Mouse (Mus musculus) heart, embryonic 14.5 days (tissue): ENCODE data around the gene Gap43. TPM values are rescaled to one million over a fixed set of nuclear protein-coding genes. Genes with fewer than 3 reads are reported as not detected.

Experiments
- ATAC-seq: fragments of 200-750 bp; cut with Nextera tagmentation; 2 replicates; pipeline ENCODE4 v1.8.0; 2017; ENCODE audit warnings: low read depth, moderate TSS enrichment; ENCODE audit not compliant: insufficient number of reproducible peaks, insufficient read depth, low FRiP score
- H3K27ac ChIP-seq, 2 experiments: fragments of 200-500 bp in 1 of 2; fragments of 300-500 bp in 1 of 2; sonication (generic) in 1 of 2; replicated peaks in 1 of 2; 2 replicates each; pipeline ENCODE4 v1.5.1; 2012 to 2014; ENCODE audit warnings: low read depth in 2 of 2, low read length in 2 of 2, control low read depth in 1 of 2, mild to moderate bottlenecking in 1 of 2, mixed read lengths in 1 of 2; ENCODE audit not compliant: control insufficient read depth in 1 of 2, insufficient read depth in 1 of 2
- H3K27me3 ChIP-seq: fragments of 300-500 bp; sonication (generic); 2 replicates; pipeline ENCODE4 v1.6.1; 2014; ENCODE audit warnings: mild to moderate bottlenecking, low read length, control low read depth; ENCODE audit not compliant: control insufficient read depth, insufficient read depth
- H3K36me3 ChIP-seq: fragments of 300-500 bp; sonication (generic); 2 replicates; pipeline ENCODE4 v1.6.1; 2014; ENCODE audit warnings: mild to moderate bottlenecking, control low read depth, low read length, mixed read lengths; ENCODE audit not compliant: control insufficient read depth, insufficient read depth
- H3K4me1 ChIP-seq, 2 experiments: fragments of 200-500 bp in 1 of 2; fragments of 300-500 bp in 1 of 2; sonication (generic) in 1 of 2; 2 replicates each; pipeline ENCODE4 v1.6.1; 2012 to 2014; ENCODE audit warnings: low read length in 2 of 2, control low read depth in 1 of 2, mixed read lengths in 1 of 2; ENCODE audit not compliant: control insufficient read depth in 2 of 2, insufficient read depth in 2 of 2
- H3K4me2 ChIP-seq: fragments of 300-500 bp; sonication (generic); 2 replicates; pipeline ENCODE4 v1.6.1; 2014; ENCODE audit warnings: mild to moderate bottlenecking, low read length
- H3K4me3 ChIP-seq, 2 experiments: fragments of 200-500 bp in 1 of 2; fragments of 300-500 bp in 1 of 2; sonication (generic) in 1 of 2; 2 replicates each; pipeline ENCODE4 v1.5.1; 2012 to 2014; ENCODE audit warnings: low read length in 2 of 2, mild to moderate bottlenecking in 2 of 2, control low read depth in 1 of 2, low read depth in 1 of 2, moderate library complexity in 1 of 2; ENCODE audit not compliant: control insufficient read depth in 1 of 2, insufficient read depth in 1 of 2
- H3K9ac ChIP-seq: fragments of 300-500 bp; sonication (generic); 2 replicates; pipeline ENCODE4 v1.6.1; 2014; ENCODE audit warnings: mild to moderate bottlenecking, low read length
- H3K9me3 ChIP-seq: fragments of 300-500 bp; sonication (generic); 2 replicates; pipeline ENCODE4 v1.6.1; 2016; ENCODE audit warnings: low read length, control low read depth; ENCODE audit not compliant: control insufficient read depth
- WGBS: fragments of 180-500 bp; shearing (Covaris S2); extraction: QIAGEN DNeasy Blood & Tissue Kit; methylation state at CpG from one replicate; pipeline ENCODE4 v1.1.7; 2014; 5-methylcytosine and 5-hydroxymethylcytosine counted together
- polyA plus RNA-seq: library from polyadenylated mRNA; unstranded; fragments of >200 nt; fragmentation: Nextera tagmentation; extraction: Ambion mirVana; gene quantifications from 2 replicates; pipeline ENCODE4 v1.2.1, GENCODE M21; 2014

Gene Gap43
- 20.6 and 27.8 TPM in 2 replicates for polyA plus RNA-seq

DNA sequence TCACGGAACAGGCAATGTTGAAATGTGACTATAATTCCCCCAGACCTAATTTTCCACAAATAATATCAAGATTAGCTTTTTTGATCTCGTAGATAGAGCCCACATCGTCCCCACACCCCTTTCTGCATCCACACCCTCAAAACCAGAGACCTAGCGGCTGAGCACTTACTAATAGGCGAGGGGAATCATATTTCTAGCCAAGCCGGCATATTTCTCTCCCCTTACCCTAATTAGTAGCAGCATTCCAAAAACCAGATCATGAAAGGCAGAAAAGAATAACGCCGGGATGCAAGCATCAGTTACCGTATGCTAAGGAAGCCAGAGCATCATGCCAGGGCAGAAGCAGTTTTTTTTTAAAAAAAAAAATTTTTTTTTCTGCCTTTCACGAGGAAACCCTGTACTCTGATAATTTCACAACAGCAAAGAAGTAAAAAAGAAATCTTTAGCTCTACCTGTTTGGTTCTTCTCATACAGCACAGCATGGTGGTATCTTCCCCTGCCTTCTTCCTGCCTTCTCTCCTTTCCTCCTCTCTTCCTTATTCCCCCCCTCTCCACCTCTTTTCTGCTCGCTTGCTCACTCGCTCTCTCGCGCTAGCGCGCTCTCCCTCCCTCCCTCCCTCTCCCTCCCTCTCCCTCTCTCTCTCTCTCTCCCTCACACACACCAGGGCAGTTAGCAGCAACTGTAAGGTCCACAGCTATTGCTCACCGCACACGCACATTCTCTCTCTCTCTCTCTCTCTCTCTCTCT is at the start of gene Gap43:
Gap43 (minus strand) TSS at position 631 of the 748 bp plus-strand sequence.
- peak within 1 kb of the TSS; percentile 69 for H3K4me2 ChIP-seq
- H3K9me3 ChIP-seq = no peaks in the 10 kb centered on the region
- WGBS = 1% methylated on average over 18 of the region's 18 CpGs
- no peaks in the 10 kb centered on the region for H3K27me3 ChIP-seq
- H3K27ac ChIP-seq = no peak within 1 kb of the TSS; a peak in 1 of 4 replicates
- peaks cover 2 to 6% of the 10 kb centered on the region in 2 experiments; a peak in 2 of 4 replicates for H3K4me1 ChIP-seq
- no peaks in the 10 kb centered on the region for H3K36me3 ChIP-seq
- no peak for ATAC-seq
- peak within 1 kb of the TSS; percentile 54 for H3K9ac ChIP-seq
- peak within 1 kb of the TSS; percentile 41 to 46 for H3K4me3 ChIP-seq

- Histone ChIP-seq H3K27ac (no peak overlapping the region), H3K4me1 (no peaks in the 10 kb centered on the region), H3K9ac (no peak overlapping the region), H3K4me2 (no peak overlapping the region), H3K9me3 (no peaks in the 10 kb centered on the region), H3K36me3 (no peaks in the 10 kb centered on the region), H3K4me3 (no peak overlapping the region), H3K27me3 (no peaks in the 10 kb centered on the region)
- WGBS = 66% methylated on average over 4 of the region's 4 CpGs
- no peak for ATAC-seq
These were observed 40.9 kb upstream of the Gap43 start for GRCm38 (mm10) chr16:42381328-42381838.

DNA sequence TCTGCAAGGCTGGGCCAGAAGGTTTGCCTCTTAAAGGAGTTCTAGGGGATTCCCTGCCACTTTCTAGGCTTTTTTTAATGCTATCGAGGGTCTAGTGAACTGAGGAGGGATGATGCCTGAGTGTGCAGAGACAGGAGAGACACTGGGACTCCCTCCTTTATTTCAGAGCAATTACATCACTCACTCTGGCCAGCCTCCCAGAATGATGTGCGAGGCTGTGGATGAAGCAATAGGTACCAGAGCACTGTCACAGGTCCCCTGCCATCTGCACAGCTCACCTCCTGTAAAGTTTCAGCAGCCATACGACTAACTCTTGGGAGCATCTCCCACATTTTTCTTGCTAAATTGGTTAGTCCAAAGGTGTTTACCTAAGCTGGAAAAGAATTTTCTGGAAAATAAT is 40.2 kb upstream of the Gap43 start:
- ATAC-seq = no peak
- Histone ChIP-seq H3K4me2 (no peak overlapping the region), H3K4me1 (no peaks in the 10 kb centered on the region), H3K27me3 (no peaks in the 10 kb centered on the region), H3K4me3 (no peak overlapping the region), H3K36me3 (no peaks in the 10 kb centered on the region), H3K9me3 (no peaks in the 10 kb centered on the region), H3K9ac (no peak overlapping the region), H3K27ac (no peak overlapping the region)
- WGBS = 52% methylated on average over 3 of the region's 3 CpGs

- ATAC-seq = no peak
- no peaks in the 10 kb centered on the region for H3K4me1 ChIP-seq
These were observed 29.7 kb upstream of the Gap43 start for GRCm38 (mm10) chr16:42370148-42370547.

DNA sequence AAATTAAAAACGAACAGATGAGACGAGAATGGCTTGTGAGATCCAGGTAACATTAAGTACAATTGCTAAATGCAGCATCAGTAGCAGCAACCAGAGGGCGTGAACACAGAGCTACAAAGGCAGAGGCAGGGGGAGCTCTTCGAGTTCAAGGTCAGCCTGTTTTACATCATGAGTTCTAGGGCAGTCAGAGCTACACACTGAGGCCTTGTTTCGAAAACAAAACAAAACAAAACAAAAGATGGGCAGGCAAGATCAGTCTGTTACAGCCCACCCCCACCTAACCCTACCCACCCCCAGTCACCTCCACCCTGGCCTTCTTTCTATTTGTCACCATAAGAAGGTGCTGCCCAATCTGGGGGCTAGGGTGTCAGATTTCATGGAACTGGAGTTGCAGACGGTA is 28.9 kb upstream of the Gap43 start:
- WGBS = 73% methylated on average over 6 of the region's 6 CpGs
- Histone ChIP-seq H3K4me3 (no peak overlapping the region), H3K9me3 (no peaks in the 10 kb centered on the region), H3K27me3 (no peaks in the 10 kb centered on the region), H3K36me3 (no peaks in the 10 kb centered on the region), H3K4me1 (no peaks in the 10 kb centered on the region), H3K27ac (no peak overlapping the region), H3K4me2 (no peak overlapping the region), H3K9ac (no peak overlapping the region)
- no peak for ATAC-seq

More at GRCm38 (mm10) chr16:42370148-42370547, 29.7 kb upstream of the Gap43 start:
- Histone ChIP-seq H3K9ac (no peak overlapping the region), H3K9me3 (no peaks in the 10 kb centered on the region), H3K36me3 (no peaks in the 10 kb centered on the region), H3K4me2 (no peak overlapping the region), H3K27ac (no peak overlapping the region), H3K27me3 (no peaks in the 10 kb centered on the region), H3K4me3 (no peak overlapping the region)
- WGBS = 76% methylated on average over 6 of the region's 6 CpGs

GRCm38 (mm10) chr16:42360061-42360460 is 19.6 kb upstream of the Gap43 start:
- H3K9me3 ChIP-seq = no peaks in the 10 kb centered on the region
- H3K4me2 ChIP-seq = no peak overlapping the region
- no peaks in the 10 kb centered on the region for H3K27me3 ChIP-seq
- no peak overlapping the region for H3K4me3 ChIP-seq
- no peaks in the 10 kb centered on the region for H3K36me3 ChIP-seq
- no peak for ATAC-seq
- no peaks in the 10 kb centered on the region for H3K4me1 ChIP-seq
- WGBS = 81% methylated on average over 4 of the region's 4 CpGs
- no peak overlapping the region for H3K9ac ChIP-seq
- H3K27ac ChIP-seq = no peak overlapping the region

DNA sequence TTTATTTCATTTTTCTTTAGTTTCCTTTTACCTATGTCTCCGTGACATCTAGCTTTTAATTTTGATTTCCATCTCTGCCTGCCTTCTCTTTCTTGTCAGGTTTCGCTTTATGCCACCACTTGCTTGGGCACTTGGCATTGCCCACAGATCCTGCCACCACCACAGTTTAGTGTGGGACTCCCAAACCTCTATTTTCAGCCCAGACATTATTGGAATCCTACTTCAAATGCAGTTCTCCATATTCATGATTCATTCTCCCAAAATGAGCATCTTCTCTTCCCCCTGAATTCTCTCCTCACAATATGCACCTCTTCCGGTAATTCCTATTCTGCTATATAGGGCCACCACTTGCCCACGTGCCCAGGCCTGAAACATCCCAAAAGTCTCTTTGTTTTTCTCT is 17.6 kb upstream of the Gap43 start:
- Histone ChIP-seq H3K27me3 (no peaks in the 10 kb centered on the region), H3K9ac (no peak overlapping the region), H3K27ac (no peak overlapping the region), H3K4me1 (no peaks in the 10 kb centered on the region), H3K36me3 (no peaks in the 10 kb centered on the region), H3K9me3 (no peaks in the 10 kb centered on the region), H3K4me2 (no peak overlapping the region), H3K4me3 (no peak overlapping the region)
- 86% methylated on average over 4 of the region's 4 CpGs for WGBS
- no peak for ATAC-seq
